Mouse (Mus musculus): Measurements from ENCODE around the gene Igfbp1. TPM values are rescaled to one million over a fixed set of nuclear protein-coding genes. Genes with fewer than 3 reads are reported as not detected.

Igfbp1 gene
- not detected for polyA plus RNA-seq (2014; fragmentation: Illumina TruSeq; extraction: RNeasy Lipid Tissue Mini Kit (QIAGEN cat#74804); ENCODE audit: low replicate concordance)

DNA sequence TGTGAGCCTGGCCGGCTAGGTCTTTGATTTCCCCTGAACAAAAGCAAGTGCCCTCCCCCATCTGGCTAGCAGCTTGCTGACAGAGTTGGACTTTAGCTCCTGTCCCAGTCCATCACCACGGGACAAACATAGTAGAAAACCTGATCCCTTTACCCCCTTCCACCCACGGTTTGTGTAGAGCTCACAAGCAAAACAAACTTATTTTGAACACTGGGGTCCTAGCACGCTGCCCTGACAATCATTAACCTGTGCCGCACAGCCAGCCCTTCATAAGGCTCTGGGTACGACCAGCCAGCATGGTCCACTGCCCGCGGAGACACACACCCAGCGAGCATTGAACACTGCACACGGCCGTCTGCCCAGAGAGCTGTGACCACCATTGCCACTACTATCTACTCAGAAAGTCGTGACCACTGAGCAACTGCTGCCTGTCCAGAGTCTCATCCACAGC is at the start of gene Igfbp1:
Gene Igfbp1 (plus strand): TSS at position 292 of the 451 bp plus-strand sequence.

DNA sequence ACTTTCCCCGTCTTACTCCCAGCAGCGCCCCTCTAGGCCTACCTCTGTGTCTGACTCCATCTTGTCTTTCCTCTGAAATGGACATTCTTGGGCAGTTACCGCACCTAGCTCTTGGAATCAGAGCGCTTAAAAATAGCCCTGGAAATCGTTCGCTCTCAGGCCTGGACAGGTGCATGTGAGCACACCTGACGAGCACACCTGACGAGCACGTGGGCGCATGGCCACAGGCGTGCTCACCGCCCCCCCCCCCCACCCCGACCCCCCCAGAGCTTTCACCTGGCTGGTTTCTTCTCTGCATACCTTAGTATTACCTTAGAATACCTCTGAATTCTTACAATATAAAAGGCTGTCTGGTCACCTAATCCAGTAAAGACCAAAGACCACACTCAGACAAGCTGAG is 9.1 kb upstream of the Igfbp1 start, which contains the start of gene Gm11985:
Gene Gm11985 (minus strand): TSS at position 101 of the 400 bp plus-strand sequence.

DNA sequence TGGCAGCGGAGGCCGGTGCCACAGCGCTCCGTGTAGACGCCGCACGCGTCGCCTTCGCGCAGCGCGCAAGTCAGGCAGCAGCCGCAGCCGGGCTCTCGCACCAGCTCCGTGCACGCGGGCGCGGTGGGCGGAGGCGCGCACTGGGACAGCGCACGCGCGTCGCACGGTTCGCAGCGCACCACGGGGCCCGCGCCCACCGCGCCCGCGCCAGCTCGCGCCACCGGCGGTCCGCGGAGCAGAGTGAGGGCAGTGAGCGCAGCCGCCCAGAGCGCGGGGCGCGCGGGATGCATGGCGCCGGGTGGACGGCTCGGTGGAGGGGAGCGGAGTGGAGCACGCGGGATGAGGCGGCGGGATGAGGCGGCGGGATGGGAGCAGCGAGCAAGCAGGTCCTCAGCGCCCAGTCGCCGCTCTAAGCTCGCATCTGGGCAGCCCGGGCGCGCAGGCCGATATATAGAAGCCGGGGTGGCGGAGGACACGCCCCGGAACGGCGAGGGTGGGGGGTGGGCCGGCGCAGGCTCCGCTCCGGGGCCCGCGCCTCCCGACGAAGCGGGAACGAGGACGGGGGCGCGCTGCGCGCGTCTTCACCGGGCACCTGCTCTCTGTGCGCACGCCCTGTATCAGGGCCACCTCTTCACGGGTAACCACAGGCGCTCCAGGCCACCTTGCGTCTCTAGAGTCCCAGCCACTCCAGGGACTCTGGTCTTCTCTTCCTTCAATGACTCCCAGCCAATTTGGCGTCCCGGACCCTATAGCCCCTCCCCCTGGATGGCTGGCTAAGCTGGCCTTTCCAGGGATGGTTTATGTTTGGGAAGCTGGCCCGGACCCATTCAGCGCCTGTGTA is 16.1 kb downstream of the Igfbp1 start, which contains the start of gene Igfbp3:
Gene Igfbp3 (minus strand): TSS at position 423 of the 841 bp plus-strand sequence.

Other genes starting within 250 kb of the Igfbp1 start
- gene Adcy1, start 134.3 kb upstream of the Igfbp1 start, polyA plus RNA-seq (2014; fragmentation: Illumina TruSeq; extraction: RNeasy Lipid Tissue Mini Kit (QIAGEN cat#74804); ENCODE audit: low replicate concordance): 0.33 TPM
- not detected for gene Gm11985, start 9.2 kb upstream of the Igfbp1 start, polyA plus RNA-seq (2014; fragmentation: Illumina TruSeq; extraction: RNeasy Lipid Tissue Mini Kit (QIAGEN cat#74804); ENCODE audit: low replicate concordance)
- gene Igfbp3, start 16.1 kb downstream of the Igfbp1 start, polyA plus RNA-seq (2014; fragmentation: Illumina TruSeq; extraction: RNeasy Lipid Tissue Mini Kit (QIAGEN cat#74804); ENCODE audit: low replicate concordance): 79.4 TPM